Mouse (Mus musculus): ENCODE data around the gene Rpp14. TPM values are rescaled to one million over a fixed set of nuclear protein-coding genes. Genes with fewer than 3 reads are reported as not detected.

The Rpp14 gene
- total and polyA plus RNA-seq, 3 experiments, result 11.2 to 29.7 (median 23.1) TPM

GRCm38 (mm10) chr14:8108047-8108446 is 27.9 kb downstream of the Rpp14 start:
- no peak for DNase-seq
- Histone ChIP-seq H3K79me2 (replicated peaks; ENCODE audit: control insufficient read depth, insufficient read depth, low read length) (no peaks in the 10 kb centered on the region), H3K9ac (ENCODE audit: low read depth, low read length) (no peak overlapping the region), H3K27me3 (ENCODE audit: control insufficient read depth, insufficient read depth, low read length) (no peaks in the 10 kb centered on the region), H3K36me3 (ENCODE audit: control insufficient read depth, insufficient read depth, low read length) (peaks cover 4% of the 10 kb centered on the region; the same call in 1 of the 2 replicates), H3K4me1 (ENCODE audit: control insufficient read depth, insufficient read depth, low read length) (peaks cover 6% of the 10 kb centered on the region), H3K4me3 (no peak overlapping the region), H3K27ac (no peak overlapping the region)
- TF ChIP-seq CTCF (IDR thresholded peaks at IDR 0.05) (no peak), EP300 (IDR thresholded peaks at IDR 0.05; ENCODE audit: insufficient read depth, low read depth, low read length) (no peak), POLR2A (IDR thresholded peaks at IDR 0.05; ENCODE audit: insufficient read depth, low read depth, low read length) (no peak)
- 40% methylated on average over 4 of the region's 4 CpGs for WGBS
- intact Hi-C loops (cut with DNase I), result no loop called here

DNA sequence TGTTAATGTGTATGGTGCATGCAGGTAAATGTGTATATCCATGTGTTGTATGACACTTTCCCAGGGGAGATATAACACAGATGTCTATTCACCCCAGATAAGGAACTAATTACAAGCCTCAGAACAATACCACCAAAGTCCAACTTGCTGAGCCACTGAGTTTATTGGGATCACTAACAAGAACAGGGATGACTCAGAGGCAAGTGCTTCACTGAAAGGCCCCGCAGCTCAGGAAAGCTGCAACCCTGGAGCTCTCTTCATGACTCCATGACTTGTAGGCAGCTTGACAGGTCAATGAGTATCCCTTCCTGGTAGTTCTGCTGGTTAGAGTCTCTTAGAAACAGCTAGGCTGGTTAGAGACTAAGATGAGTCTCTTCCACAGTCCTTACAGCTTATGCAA is 28.8 kb downstream of the Rpp14 start:
- Histone ChIP-seq H3K9ac (ENCODE audit: low read depth, low read length) (no peak overlapping the region), H3K36me3 (ENCODE audit: control insufficient read depth, insufficient read depth, low read length) (no peaks in the 10 kb centered on the region), H3K27ac (no peak overlapping the region), H3K27me3 (ENCODE audit: control insufficient read depth, insufficient read depth, low read length) (no peaks in the 10 kb centered on the region), H3K4me3 (no peak overlapping the region), H3K4me1 (ENCODE audit: control insufficient read depth, insufficient read depth, low read length) (peaks cover 4% of the 10 kb centered on the region), H3K79me2 (replicated peaks; ENCODE audit: control insufficient read depth, insufficient read depth, low read length) (no peaks in the 10 kb centered on the region)
- WGBS, result 58% methylated on average over 1 of the region's 1 CpGs
- TF ChIP-seq EP300 (IDR thresholded peaks at IDR 0.05; ENCODE audit: insufficient read depth, low read depth, low read length), result no peak
- no peak for TF ChIP-seq CTCF (IDR thresholded peaks at IDR 0.05)
- TF ChIP-seq POLR2A (IDR thresholded peaks at IDR 0.05; ENCODE audit: insufficient read depth, low read depth, low read length), result no peak
- no peak for DNase-seq
- intact Hi-C loops (cut with DNase I), result no loop called here

DNA sequence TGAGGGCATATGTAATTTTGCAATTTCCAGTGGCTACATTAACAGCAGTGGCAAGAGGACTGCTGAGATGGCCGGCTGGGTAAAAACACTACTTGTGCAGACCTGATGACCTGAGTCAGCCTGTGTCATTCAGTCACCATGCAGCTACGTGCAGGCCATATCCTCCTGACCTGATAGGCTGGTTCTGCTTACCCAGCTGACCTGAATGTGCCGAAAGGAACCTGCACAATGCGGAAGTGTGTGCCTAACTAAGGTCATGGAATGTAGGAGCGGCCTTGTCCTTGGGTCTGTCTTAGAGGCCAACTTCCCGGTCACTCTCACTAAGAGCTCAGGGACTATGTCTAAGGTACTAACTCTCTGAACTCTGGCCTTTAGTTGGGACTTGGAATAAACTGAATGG is 31.4 kb downstream of the Rpp14 start:
- Histone ChIP-seq H3K4me3 (no peak overlapping the region), H3K27ac (no peak overlapping the region), H3K79me2 (replicated peaks; ENCODE audit: control insufficient read depth, insufficient read depth, low read length) (no peaks in the 10 kb centered on the region), H3K27me3 (ENCODE audit: control insufficient read depth, insufficient read depth, low read length) (no peaks in the 10 kb centered on the region), H3K9ac (ENCODE audit: low read depth, low read length) (no peak overlapping the region), H3K4me1 (ENCODE audit: control insufficient read depth, insufficient read depth, low read length) (peaks cover 6% of the 10 kb centered on the region), H3K36me3 (ENCODE audit: control insufficient read depth, insufficient read depth, low read length) (no peaks in the 10 kb centered on the region)
- WGBS, result 70% methylated on average over 6 of the region's 6 CpGs
- intact Hi-C loops (cut with DNase I), result no loop called here
- no peak for DNase-seq
- TF ChIP-seq POLR2A (IDR thresholded peaks at IDR 0.05; ENCODE audit: insufficient read depth, low read depth, low read length), result no peak

DNA sequence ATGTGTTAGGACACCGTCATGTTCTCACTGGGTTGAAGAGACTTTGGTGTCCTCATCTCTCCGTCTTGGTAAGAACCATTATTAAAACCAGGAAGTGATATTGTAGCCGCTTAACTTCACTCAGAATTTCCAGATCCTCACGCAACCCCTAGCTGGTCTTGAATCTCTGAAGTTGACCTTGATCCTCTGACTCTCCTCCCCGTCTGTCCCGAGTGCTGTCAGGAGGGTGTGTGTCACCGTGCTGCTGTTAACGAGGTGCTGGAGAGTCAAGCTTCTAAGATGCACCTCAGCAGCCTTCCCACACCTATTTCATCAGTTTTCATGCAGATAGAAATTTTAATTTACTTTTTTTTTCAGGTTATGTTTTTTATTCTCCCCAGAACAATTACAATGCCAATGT is 31.9 kb downstream of the Rpp14 start:
- Histone ChIP-seq H3K36me3 (ENCODE audit: control insufficient read depth, insufficient read depth, low read length) (no peaks in the 10 kb centered on the region), H3K4me1 (ENCODE audit: control insufficient read depth, insufficient read depth, low read length) (peaks cover 6% of the 10 kb centered on the region), H3K27me3 (ENCODE audit: control insufficient read depth, insufficient read depth, low read length) (no peaks in the 10 kb centered on the region), H3K4me3 (no peak overlapping the region), H3K9ac (ENCODE audit: low read depth, low read length) (no peak overlapping the region), H3K79me2 (replicated peaks; ENCODE audit: control insufficient read depth, insufficient read depth, low read length) (no peaks in the 10 kb centered on the region), H3K27ac (no peak overlapping the region)
- DNase-seq, result no peak
- intact Hi-C loops (cut with DNase I), result no loop called here
- TF ChIP-seq EP300 (IDR thresholded peaks at IDR 0.05; ENCODE audit: insufficient read depth, low read depth, low read length) (no peak), CTCF (IDR thresholded peaks at IDR 0.05) (no peak), POLR2A (IDR thresholded peaks at IDR 0.05; ENCODE audit: insufficient read depth, low read depth, low read length) (no peak)
- WGBS, result 74% methylated on average over 8 of the region's 8 CpGs

- WGBS, result 96% methylated on average over 2 of the region's 2 CpGs
- H3K9ac ChIP-seq (ENCODE audit: low read depth, low read length), result no peak overlapping the region
- H3K27me3 ChIP-seq (ENCODE audit: control insufficient read depth, insufficient read depth, low read length), result no peaks in the 10 kb centered on the region
- TF ChIP-seq CTCF (IDR thresholded peaks at IDR 0.05) (no peak), EP300 (IDR thresholded peaks at IDR 0.05; ENCODE audit: insufficient read depth, low read depth, low read length) (no peak), POLR2A (IDR thresholded peaks at IDR 0.05; ENCODE audit: insufficient read depth, low read depth, low read length) (no peak)
- H3K4me3 ChIP-seq, result no peak overlapping the region
- H3K4me1 ChIP-seq (ENCODE audit: control insufficient read depth, insufficient read depth, low read length), result peaks cover 4% of the 10 kb centered on the region
- no peaks in the 10 kb centered on the region for H3K79me2 ChIP-seq (replicated peaks; ENCODE audit: control insufficient read depth, insufficient read depth, low read length)
- H3K36me3 ChIP-seq (ENCODE audit: control insufficient read depth, insufficient read depth, low read length), result no peaks in the 10 kb centered on the region
- no peak overlapping the region for H3K27ac ChIP-seq
- intact Hi-C loops (cut with DNase I), result no loop called here
- no peak for DNase-seq
Observed at GRCm38 (mm10) chr14:8113616-8114015, 33.4 kb downstream of the Rpp14 start.

GRCm38 (mm10) chr14:8114306-8114705 is 34.1 kb downstream of the Rpp14 start:
- no peak for DNase-seq
- H3K4me3 ChIP-seq, result no peak overlapping the region
- H3K27ac ChIP-seq, result no peak overlapping the region
- H3K36me3 ChIP-seq (ENCODE audit: control insufficient read depth, insufficient read depth, low read length), result no peaks in the 10 kb centered on the region
- H3K27me3 ChIP-seq (ENCODE audit: control insufficient read depth, insufficient read depth, low read length), result no peaks in the 10 kb centered on the region
- 53% methylated on average over 3 of the region's 3 CpGs for WGBS
- no peaks in the 10 kb centered on the region for H3K79me2 ChIP-seq (replicated peaks; ENCODE audit: control insufficient read depth, insufficient read depth, low read length)
- H3K4me1 ChIP-seq (ENCODE audit: control insufficient read depth, insufficient read depth, low read length), result peaks cover 4% of the 10 kb centered on the region
- intact Hi-C loops (cut with DNase I), result no loop called here
- no peak overlapping the region for H3K9ac ChIP-seq (ENCODE audit: low read depth, low read length)
- no peak for TF ChIP-seq CTCF (IDR thresholded peaks at IDR 0.05)
- no peak for TF ChIP-seq POLR2A (IDR thresholded peaks at IDR 0.05; ENCODE audit: insufficient read depth, low read depth, low read length)
- TF ChIP-seq EP300 (IDR thresholded peaks at IDR 0.05; ENCODE audit: insufficient read depth, low read depth, low read length), result no peak
